In genomic region chr7:25509925-25510324, GRCm38 (mm10) we compare ENCODE assay signal across 28 mouse cellular contexts. TPM values are rescaled to one million over a fixed set of nuclear protein-coding genes. Genes with fewer than 3 reads are reported as not detected.
"Had no signal": no experiment of that assay in that cellular context is flagged by ENCODE, and none has a peak within 500 bp of the region (broad histone marks: within the 10 kb centered on the region; RNA-seq: fewer than 3 reads in every experiment).

No protein-coding gene starts in this region.

- H3K27me3 ChIP-seq: heart, embryonic 13.5 days; heart, embryonic 15.5 days; hindbrain, embryonic 13.5 days; hindbrain, embryonic 15.5 days; limb, embryonic 12.5 days had no signal

- H3K4me3 ChIP-seq: heart, adult 2 months; heart, embryonic 13.5 days; heart, embryonic 15.5 days; hindbrain, embryonic 13.5 days; hindbrain, embryonic 15.5 days; layer of hippocampus, adult 2 months; left cerebral cortex, adult 2 months; limb, embryonic 10.5 days; limb, embryonic 12.5 days had no signal

- H3K27ac ChIP-seq: heart, adult 2 months; heart, embryonic 13.5 days; heart, embryonic 15.5 days; hindbrain, embryonic 13.5 days; hindbrain, embryonic 15.5 days; hindbrain, postnatal 0 days; layer of hippocampus, adult 2 months; left cerebral cortex, adult 2 months; limb, embryonic 10.5 days; limb, embryonic 12.5 days had no signal

- ATAC-seq: forebrain, postnatal 0 days; hindbrain, postnatal 0 days had no signal

- H3K9ac ChIP-seq: forebrain, postnatal 0 days; heart, embryonic 13.5 days; heart, embryonic 15.5 days; hindbrain, embryonic 13.5 days; hindbrain, embryonic 15.5 days; limb, embryonic 12.5 days had no signal

- H3K4me2 ChIP-seq: heart, embryonic 11.5 days; heart, embryonic 13.5 days; heart, embryonic 15.5 days; hindbrain, embryonic 13.5 days; hindbrain, embryonic 15.5 days; limb, embryonic 12.5 days; liver, embryonic 11.5 days had no signal

- DNase-seq: forebrain, postnatal 0 days; gastrocnemius, postnatal 14 days; gastrocnemius, postnatal 36 days; heart, adult 11 months; heart, adult 2 months; heart, postnatal 14 days; heart, postnatal 36 days; kidney, adult 11 months; kidney, adult 8-10 months; kidney, postnatal 10 days; kidney, postnatal 25 days; kidney, postnatal 4 days; liver had no signal

- H3K4me1 ChIP-seq: heart, embryonic 13.5 days; heart, embryonic 15.5 days; hindbrain, embryonic 13.5 days; hindbrain, embryonic 15.5 days; limb, embryonic 10.5 days; limb, embryonic 12.5 days had no signal

- H3K9me3 ChIP-seq: heart, embryonic 13.5 days; heart, embryonic 15.5 days; hindbrain, embryonic 13.5 days; hindbrain, embryonic 15.5 days; limb, embryonic 10.5 days; limb, embryonic 12.5 days had no signal

- H3K36me3 ChIP-seq: heart, embryonic 13.5 days; heart, embryonic 15.5 days; hindbrain, embryonic 13.5 days; hindbrain, embryonic 15.5 days; limb, embryonic 10.5 days; limb, embryonic 12.5 days had no signal

RNA-seq across cellular contexts. Expression of gene Ceacam2, which starts 29.7 kb away (rescaled TPM):
- polyA plus RNA-seq: forebrain, postnatal 0 days; heart, embryonic 11.5 days; heart, embryonic 15.5 days; heart, postnatal 0 days; hindbrain, embryonic 11.5 days; hindbrain, postnatal 0 days; kidney, embryonic 16.5 days; limb, embryonic 10.5 days; limb, embryonic 14.5 days; liver, embryonic 11.5 days had no signal
